Mouse (Mus musculus): ENCODE data around the gene Exosc8.
"Not testable (repeated sequence)": the region's sequence is repeated elsewhere in the genome, so short reads cannot be mapped to it uniquely, and the experiment has no call there.

The Exosc8 gene

GRCm38 (mm10) chr3:54735247-54736046 lies at the start of gene Exosc8, which contains the start of gene Alg5:
Exosc8 (minus strand) TSS chr3:54735393.
Alg5 (plus strand) TSS chr3:54735539.
- peak; percentile 87 for DNase-seq (ENCODE audit: low spot score)

- DNase-seq (ENCODE audit: low spot score): no peak
These were observed 40.9 kb upstream of the Exosc8 start for GRCm38 (mm10) chr3:54775989-54776631.

DNA sequence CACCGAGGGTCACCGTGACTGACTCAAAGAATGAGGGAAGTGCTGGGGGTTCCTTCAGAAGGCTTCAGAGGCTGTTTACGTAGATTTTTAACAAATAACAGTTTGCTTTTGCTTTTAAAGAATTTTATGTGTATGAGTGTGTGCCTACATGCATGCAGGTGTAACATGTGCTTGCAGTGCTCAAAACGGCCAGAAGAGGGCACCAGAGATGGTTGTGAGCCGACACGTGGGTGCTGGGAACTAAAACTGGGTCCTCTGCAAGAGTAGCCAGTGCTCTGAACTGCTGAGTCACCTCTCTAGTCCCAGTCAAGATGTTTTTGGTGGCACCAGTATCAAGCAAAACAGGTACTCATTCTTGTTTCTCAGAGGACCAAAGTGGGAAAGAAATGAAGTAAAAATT lies 38.4 kb upstream of the Exosc8 start:
- no peak for DNase-seq (ENCODE audit: low spot score)

DNA sequence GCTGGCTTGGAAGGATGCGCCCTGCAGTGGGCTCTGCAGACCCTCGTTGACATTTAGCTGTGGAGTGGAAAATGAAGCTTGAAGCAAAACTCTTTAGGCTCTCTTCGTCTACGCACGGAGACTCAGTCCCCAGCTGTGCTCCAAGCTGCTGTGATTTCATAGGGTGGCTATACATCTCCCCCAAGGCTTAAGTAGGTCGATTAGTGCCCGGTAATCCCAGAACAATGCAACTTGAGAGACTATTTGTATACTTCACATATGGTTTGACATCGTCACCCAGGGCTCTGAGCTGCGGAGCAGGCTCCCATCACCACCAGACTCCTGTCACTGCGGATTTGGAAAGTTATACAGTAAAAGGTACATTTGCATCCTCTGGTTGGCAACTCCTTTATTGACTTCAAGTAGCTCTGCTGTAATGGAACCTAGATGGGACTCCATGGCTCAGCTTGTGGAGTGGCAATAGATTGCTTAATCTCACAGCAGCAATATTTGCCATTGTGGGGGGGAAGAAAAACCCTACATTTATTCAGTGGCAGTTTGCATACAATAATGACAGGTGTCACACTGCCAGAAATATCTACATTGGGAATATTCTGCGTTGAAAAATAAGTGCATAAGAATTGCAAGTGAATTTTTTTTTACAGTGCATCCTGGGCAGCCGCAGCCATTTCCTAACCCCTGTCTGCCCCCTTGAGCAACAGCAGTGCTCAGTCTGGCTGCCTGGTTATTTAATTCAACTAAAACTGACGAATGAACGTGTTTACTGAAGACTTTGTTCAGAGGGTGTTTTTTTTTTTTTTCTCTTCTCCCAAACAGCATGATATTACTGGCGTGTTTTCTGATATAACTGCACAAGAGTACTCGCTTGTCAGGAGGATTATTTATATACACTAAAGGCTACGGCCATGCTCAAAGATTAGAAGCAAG lies 34.4 kb upstream of the Exosc8 start:
- DNase-seq (ENCODE audit: low spot score): no peak

GRCm38 (mm10) chr3:54768592-54768991 lies 33.4 kb upstream of the Exosc8 start:
- no peak for DNase-seq (ENCODE audit: low spot score)

- no peak for DNase-seq (ENCODE audit: low spot score)
These were observed 31.6 kb upstream of the Exosc8 start for GRCm38 (mm10) chr3:54766811-54767210.

GRCm38 (mm10) chr3:54766034-54766433 lies 30.8 kb upstream of the Exosc8 start:
- no peak for DNase-seq (ENCODE audit: low spot score)

- not testable (repeated sequence) for DNase-seq (ENCODE audit: low spot score)
These were observed 30.3 kb upstream of the Exosc8 start for GRCm38 (mm10) chr3:54765521-54765920.

DNA sequence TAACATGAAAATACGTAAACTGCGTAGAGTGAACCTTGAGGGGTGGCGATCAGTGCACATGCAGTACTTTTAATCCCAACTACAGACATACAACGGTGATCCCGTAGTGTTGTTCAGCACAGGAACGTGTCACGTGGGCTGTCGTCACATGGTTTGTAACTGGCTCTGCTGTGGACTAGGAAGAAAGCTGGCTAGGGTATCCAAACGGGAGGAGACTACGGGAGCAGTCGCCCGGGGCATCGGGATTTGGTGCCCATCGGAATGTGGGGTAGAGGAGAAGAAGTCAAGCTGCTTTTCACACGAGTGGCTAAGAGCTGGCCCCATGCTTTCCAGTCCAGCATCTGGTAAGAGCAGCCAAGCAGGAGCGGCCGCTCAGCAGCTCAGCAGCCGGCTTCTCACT lies 29.2 kb upstream of the Exosc8 start:
- DNase-seq (ENCODE audit: low spot score): no peak

- DNase-seq (ENCODE audit: low spot score): no peak
These were observed 26.1 kb upstream of the Exosc8 start for GRCm38 (mm10) chr3:54761258-54761657.

GRCm38 (mm10) chr3:54760321-54761115 lies 25.3 kb upstream of the Exosc8 start:
- DNase-seq (ENCODE audit: low spot score): no peak

- no peak for DNase-seq (ENCODE audit: low spot score)
These were observed 24.0 kb upstream of the Exosc8 start for GRCm38 (mm10) chr3:54759211-54759610.

GRCm38 (mm10) chr3:54757446-54757845 lies 22.3 kb upstream of the Exosc8 start:
- no peak for DNase-seq (ENCODE audit: low spot score)

DNA sequence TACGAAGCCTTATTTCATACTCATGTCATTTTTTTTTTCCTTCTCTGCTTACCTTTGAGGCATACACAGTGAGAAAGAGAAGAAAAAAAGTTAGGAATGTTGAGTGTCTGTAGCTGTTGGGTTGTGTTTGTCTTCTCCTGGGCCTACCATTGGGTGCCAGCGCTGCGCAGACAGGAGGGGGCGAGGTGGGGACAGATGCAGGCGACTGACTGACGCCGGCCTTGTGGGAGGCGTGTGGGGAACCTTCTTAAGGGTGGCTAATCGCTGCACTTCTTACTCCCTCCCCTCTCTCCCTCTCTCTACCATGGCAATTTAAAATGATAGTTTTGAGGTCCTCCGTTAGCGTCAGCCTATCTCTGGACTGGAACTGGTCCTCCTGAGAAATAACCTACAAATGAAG lies 20.9 kb upstream of the Exosc8 start:
- DNase-seq (ENCODE audit: low spot score): no peak

- peak; percentile 60 for DNase-seq (ENCODE audit: low spot score)
These were observed 20.2 kb upstream of the Exosc8 start, which contains the start of gene Smad9 for GRCm38 (mm10) chr3:54755145-54756041. Smad9 (plus strand) TSS chr3:54755582.

DNA sequence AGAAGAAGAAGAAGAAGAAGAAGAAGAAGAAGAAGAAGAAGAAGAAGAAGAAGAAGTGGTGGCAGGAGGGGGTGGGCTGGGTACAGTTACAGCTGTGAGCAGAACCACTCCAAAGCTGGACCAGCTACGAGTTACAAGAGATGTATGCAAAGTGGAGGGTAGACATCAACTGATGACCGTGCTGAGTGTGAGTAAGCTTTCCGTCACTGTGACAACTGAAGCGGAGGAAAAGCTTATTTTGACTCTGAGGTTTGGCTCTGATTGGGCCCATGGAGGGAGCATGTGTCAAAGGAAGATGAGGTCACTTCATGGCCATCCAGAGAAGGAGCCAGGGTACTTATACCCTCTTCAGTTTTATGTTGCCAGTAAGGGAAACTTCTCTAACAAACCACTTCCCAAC lies 18.2 kb upstream of the Exosc8 start:
- DNase-seq (ENCODE audit: low spot score): no peak

DNA sequence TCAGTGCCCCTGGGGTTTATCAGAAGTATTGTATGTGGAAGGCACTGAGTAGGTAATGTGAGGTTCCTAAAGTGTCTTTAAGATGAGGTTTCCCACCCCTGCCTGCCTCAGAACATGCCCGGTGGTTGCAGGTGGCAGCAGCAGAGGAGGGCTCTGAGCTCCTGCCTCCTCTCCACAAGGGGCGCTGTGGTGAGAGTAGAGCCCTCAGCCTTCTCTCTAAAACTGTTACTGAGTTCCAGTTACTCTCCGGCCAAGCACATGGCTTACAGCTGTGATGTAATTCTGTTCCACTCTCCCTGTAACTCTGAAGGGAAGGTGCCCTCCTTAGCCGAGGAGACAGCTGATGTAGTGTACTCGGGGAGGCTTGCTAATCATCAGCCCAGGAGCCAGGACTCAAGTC lies 10.6 kb upstream of the Exosc8 start:
- peak; percentile 28 for DNase-seq (ENCODE audit: low spot score)

GRCm38 (mm10) chr3:54741965-54742364 lies 6.8 kb upstream of the Exosc8 start:
- no peak for DNase-seq (ENCODE audit: low spot score)

GRCm38 (mm10) chr3:54737317-54737716 lies 2.1 kb upstream of the Exosc8 start:
- no peak for DNase-seq (ENCODE audit: low spot score)

Data from urinary bladder, postnatal 14 days (tissue).